Mouse (Mus musculus): Measurements from ENCODE around the gene Txn1. TPM values are rescaled to one million over a fixed set of nuclear protein-coding genes. Genes with fewer than 3 reads are reported as not detected.

Txn1 gene
- polyA plus RNA-seq, 1 experiment from 2014 or later: 478 TPM

DNA sequence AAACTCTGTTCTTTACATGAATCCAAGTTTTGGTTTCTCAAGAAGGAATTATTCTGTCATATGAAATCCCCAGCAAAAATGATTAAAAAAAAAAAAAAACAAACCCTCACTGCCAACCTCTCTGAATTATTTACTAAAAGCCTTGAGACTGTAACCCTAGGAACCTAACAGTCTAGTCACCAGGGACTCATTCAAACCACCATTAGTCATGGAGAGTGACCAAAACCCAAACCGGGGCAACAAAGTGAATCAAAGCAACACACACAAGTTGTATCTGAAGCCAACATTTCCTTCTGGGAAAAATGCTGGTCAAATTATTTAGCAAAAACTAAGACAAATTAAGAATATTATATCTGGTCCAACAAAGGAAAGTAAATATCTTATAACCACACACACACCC lies 3.3 kb downstream of the Txn1 start:
- ATAC-seq (ENCODE audit: insufficient number of reproducible peaks, insufficient read depth, low FRiP score, low read depth): no peak

DNA sequence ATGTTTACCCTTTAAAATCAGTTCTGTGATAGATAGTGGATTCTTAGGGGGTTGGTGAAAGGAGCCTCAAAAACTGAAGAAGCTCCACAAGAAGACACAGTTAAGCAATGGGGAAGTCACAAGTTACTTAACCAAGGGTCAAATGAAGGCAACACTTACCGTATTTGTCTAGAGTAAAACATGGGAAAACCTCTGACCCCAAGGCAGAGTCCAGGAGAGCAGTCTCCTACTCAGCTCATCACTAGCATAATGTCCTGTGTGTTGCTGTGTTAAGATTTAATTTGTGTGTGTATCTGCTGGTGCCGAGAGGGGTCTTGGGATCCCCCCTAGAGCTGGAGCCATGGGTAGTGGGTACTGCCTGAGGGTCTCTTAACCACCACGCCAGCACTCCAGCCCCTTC lies 3.8 kb downstream of the Txn1 start:
- Histone ChIP-seq H3K9ac (replicated peaks; ENCODE audit: low read depth, low read length) (no peak overlapping the region), H3K27ac (ENCODE audit: low read length) (no peak overlapping the region), H3K4me1 (ENCODE audit: control insufficient read depth, insufficient read depth, low read length) (peaks cover 19% of the 10 kb centered on the region; the same call in 1 of the 2 replicates), H3K36me3 (ENCODE audit: control insufficient read depth, insufficient read depth, low read length) (peaks cover 48% of the 10 kb centered on the region), H3K4me2 (replicated peaks; ENCODE audit: low read depth, low read length) (no peak overlapping the region), H3K4me3 (ENCODE audit: low read depth, low read length) (no peak overlapping the region), H3K9me3 (ENCODE audit: control insufficient read depth, low read depth, low read length) (no peaks in the 10 kb centered on the region), H3K27me3 (ENCODE audit: control insufficient read depth, insufficient read depth, low read length) (no peaks in the 10 kb centered on the region)
- ATAC-seq (ENCODE audit: insufficient number of reproducible peaks, insufficient read depth, low FRiP score, low read depth): no peak
- 86% methylated on average over 3 of the region's 3 CpGs for WGBS

More for the DNA sequence above, 3.3 kb downstream of the Txn1 start:
- Histone ChIP-seq H3K9ac (replicated peaks; ENCODE audit: low read depth, low read length) (no peak overlapping the region), H3K4me1 (ENCODE audit: control insufficient read depth, insufficient read depth, low read length) (peaks cover 20% of the 10 kb centered on the region; the same call in 1 of the 2 replicates), H3K27ac (ENCODE audit: low read length) (no peak overlapping the region), H3K9me3 (ENCODE audit: control insufficient read depth, low read depth, low read length) (no peaks in the 10 kb centered on the region), H3K27me3 (ENCODE audit: control insufficient read depth, insufficient read depth, low read length) (no peaks in the 10 kb centered on the region), H3K4me3 (ENCODE audit: low read depth, low read length) (no peak overlapping the region), H3K4me2 (replicated peaks; ENCODE audit: low read depth, low read length) (no peak overlapping the region), H3K36me3 (ENCODE audit: control insufficient read depth, insufficient read depth, low read length) (peaks cover 43% of the 10 kb centered on the region)
- 89% methylated on average over 1 of the region's 1 CpGs for WGBS

DNA sequence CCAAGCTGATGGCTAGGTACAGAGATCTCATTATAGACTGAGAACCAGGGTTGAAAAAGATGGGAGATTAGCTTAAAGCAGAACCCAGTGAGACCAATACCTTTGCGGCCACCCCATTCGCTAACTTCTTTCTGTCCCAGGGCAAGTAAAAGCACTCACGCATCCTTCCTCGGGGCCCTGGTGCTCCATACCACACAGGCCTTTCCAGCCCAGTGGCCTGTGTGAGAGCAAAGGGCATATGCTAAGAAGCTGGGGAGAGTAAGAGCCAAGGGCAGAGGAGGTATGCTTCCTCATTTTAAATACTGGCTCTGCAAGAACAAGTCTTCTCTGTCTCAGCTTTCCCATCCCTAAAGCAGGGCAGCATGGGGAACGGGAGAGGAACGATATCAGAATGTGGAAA lies 6.3 kb downstream of the Txn1 start:
- Histone ChIP-seq H3K9ac (replicated peaks; ENCODE audit: low read depth, low read length) (no peak overlapping the region), H3K27ac (ENCODE audit: low read length) (no peak overlapping the region), H3K36me3 (ENCODE audit: control insufficient read depth, insufficient read depth, low read length) (peaks cover 56% of the 10 kb centered on the region), H3K27me3 (ENCODE audit: control insufficient read depth, insufficient read depth, low read length) (no peaks in the 10 kb centered on the region), H3K9me3 (ENCODE audit: control insufficient read depth, low read depth, low read length) (no peaks in the 10 kb centered on the region), H3K4me3 (ENCODE audit: low read depth, low read length) (no peak overlapping the region), H3K4me1 (ENCODE audit: control insufficient read depth, insufficient read depth, low read length) (peaks cover 16% of the 10 kb centered on the region; the same call in 1 of the 2 replicates), H3K4me2 (replicated peaks; ENCODE audit: low read depth, low read length) (no peak overlapping the region)
- 94% methylated on average over 6 of the region's 6 CpGs for WGBS
- ATAC-seq (ENCODE audit: insufficient number of reproducible peaks, insufficient read depth, low FRiP score, low read depth): no peak

DNA sequence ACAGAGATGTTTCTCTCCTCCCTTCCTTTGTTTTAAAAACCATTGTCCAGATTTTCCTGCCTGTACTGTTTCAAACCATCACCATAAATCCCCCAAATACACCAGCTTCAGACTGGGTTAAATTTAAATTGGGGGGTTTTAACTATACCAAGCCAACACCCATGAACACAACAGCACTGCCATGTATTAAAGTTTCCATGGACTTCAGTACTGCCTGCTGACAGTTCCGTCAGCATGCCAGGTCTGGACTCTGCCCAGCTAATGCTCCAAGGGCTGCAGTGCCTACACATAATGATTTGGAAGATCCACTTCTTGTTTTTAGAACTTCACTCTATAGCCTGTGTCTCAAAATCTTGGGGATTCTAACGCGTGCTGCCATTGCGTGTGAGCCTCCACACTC lies 8.7 kb downstream of the Txn1 start:
- no peak overlapping the region for H3K27ac ChIP-seq (ENCODE audit: low read length)
- H3K4me1 ChIP-seq (ENCODE audit: control insufficient read depth, insufficient read depth, low read length): 0 out of 2 replicates have a peak, but pooled peaks cover 3% of the 10 kb centered on the region
- no peak overlapping the region for H3K4me3 ChIP-seq (ENCODE audit: low read depth, low read length)
- H3K4me2 ChIP-seq (replicated peaks; ENCODE audit: low read depth, low read length): no peak overlapping the region
- no peak for ATAC-seq (ENCODE audit: insufficient number of reproducible peaks, insufficient read depth, low FRiP score, low read depth)
- H3K9me3 ChIP-seq (ENCODE audit: control insufficient read depth, low read depth, low read length): no peaks in the 10 kb centered on the region
- peaks cover 66% of the 10 kb centered on the region for H3K36me3 ChIP-seq (ENCODE audit: control insufficient read depth, insufficient read depth, low read length)
- H3K9ac ChIP-seq (replicated peaks; ENCODE audit: low read depth, low read length): no peak overlapping the region
- WGBS: 93% methylated on average over 4 of the region's 4 CpGs
- H3K27me3 ChIP-seq (ENCODE audit: control insufficient read depth, insufficient read depth, low read length): no peaks in the 10 kb centered on the region

DNA sequence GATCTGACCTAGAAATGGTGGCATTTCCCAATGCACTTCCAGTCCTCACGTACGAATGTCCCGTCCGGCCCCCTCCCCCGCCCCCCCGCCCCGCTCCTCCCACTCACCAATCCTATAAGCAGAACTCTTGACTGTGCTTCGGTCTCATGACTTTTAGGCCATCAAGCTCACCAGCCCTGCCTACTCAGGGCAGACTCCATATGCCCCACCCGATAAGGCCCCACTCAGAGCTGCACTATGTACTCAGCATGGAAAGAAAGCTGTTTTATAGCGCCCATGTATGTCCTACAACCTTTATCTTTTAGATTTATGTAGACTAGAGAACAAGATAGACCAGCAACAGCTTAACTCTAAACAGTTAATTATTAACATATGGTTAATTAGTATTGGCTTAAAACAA lies 9.2 kb downstream of the Txn1 start:
- H3K9ac ChIP-seq (replicated peaks; ENCODE audit: low read depth, low read length): no peak overlapping the region
- H3K27ac ChIP-seq (ENCODE audit: low read length): no peak overlapping the region
- WGBS: 71% methylated on average over 10 of the region's 10 CpGs
- H3K4me3 ChIP-seq (ENCODE audit: low read depth, low read length): no peak overlapping the region
- no peak overlapping the region for H3K4me2 ChIP-seq (replicated peaks; ENCODE audit: low read depth, low read length)
- H3K27me3 ChIP-seq (ENCODE audit: control insufficient read depth, insufficient read depth, low read length): no peaks in the 10 kb centered on the region
- no peak for ATAC-seq (ENCODE audit: insufficient number of reproducible peaks, insufficient read depth, low FRiP score, low read depth)
- H3K36me3 ChIP-seq (ENCODE audit: control insufficient read depth, insufficient read depth, low read length): peaks cover 64% of the 10 kb centered on the region
- H3K9me3 ChIP-seq (ENCODE audit: control insufficient read depth, low read depth, low read length): no peaks in the 10 kb centered on the region
- 0 out of 2 replicates have a peak, but pooled peaks cover 3% of the 10 kb centered on the region for H3K4me1 ChIP-seq (ENCODE audit: control insufficient read depth, insufficient read depth, low read length)

DNA sequence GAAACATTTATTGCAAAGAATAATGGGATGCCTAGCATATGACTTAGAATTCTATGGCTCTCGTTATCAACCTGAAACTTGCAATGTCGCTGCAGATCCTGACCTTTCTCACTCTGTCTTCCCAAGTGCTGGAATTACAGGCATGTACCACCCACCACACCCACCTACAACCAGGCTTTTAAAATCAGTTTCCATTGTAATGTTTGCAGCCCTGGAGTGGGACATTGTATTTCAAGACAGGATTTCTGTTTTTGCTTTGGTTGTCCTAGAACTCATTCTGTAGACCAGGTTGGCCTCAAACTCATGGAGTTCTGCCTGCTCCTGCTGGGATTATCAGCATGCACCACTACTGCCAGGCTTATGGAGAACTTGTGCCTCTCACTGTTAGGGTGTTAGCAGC lies 13.3 kb downstream of the Txn1 start:
- peaks cover 24% of the 10 kb centered on the region for H3K36me3 ChIP-seq (ENCODE audit: control insufficient read depth, insufficient read depth, low read length)

DNA sequence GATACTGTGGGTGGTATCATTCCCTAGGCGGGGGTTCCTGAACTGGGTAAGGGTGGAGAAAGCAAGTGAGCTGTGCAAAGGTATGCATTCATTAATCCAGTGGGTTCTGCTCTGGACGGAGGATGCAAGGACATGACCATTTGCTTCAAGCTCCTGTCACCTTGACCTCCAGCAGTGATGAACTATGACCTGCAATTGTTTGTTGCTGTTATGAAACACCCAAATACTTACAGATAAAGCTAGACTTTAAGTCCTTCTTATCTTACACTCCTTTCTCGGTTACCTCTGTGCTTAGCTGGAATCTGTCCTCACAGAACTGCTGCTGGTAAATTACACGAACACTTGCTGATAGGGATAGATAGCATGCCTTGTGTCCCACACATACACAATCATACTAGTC lies 15.6 kb downstream of the Txn1 start:
- 72% methylated on average over 4 of the region's 4 CpGs for WGBS
- no peak for ATAC-seq (ENCODE audit: insufficient number of reproducible peaks, insufficient read depth, low FRiP score, low read depth)
- H3K36me3 ChIP-seq (ENCODE audit: control insufficient read depth, insufficient read depth, low read length): peaks cover 18% of the 10 kb centered on the region; the same call in 1 of the 2 replicates
- no peak overlapping the region for H3K27ac ChIP-seq (ENCODE audit: low read length)
- no peak overlapping the region for H3K4me2 ChIP-seq (replicated peaks; ENCODE audit: low read depth, low read length)
- H3K9me3 ChIP-seq (ENCODE audit: control insufficient read depth, low read depth, low read length): no peaks in the 10 kb centered on the region
- no peaks in the 10 kb centered on the region for H3K27me3 ChIP-seq (ENCODE audit: control insufficient read depth, insufficient read depth, low read length)
- H3K9ac ChIP-seq (replicated peaks; ENCODE audit: low read depth, low read length): no peak overlapping the region
- no peaks in the 10 kb centered on the region for H3K4me1 ChIP-seq (ENCODE audit: control insufficient read depth, insufficient read depth, low read length)
- H3K4me3 ChIP-seq (ENCODE audit: low read depth, low read length): no peak overlapping the region

More for the DNA sequence above, 13.3 kb downstream of the Txn1 start:
- ATAC-seq (ENCODE audit: insufficient number of reproducible peaks, insufficient read depth, low FRiP score, low read depth): no peak
- no peak overlapping the region for H3K27ac ChIP-seq (ENCODE audit: low read length)
- no peaks in the 10 kb centered on the region for H3K27me3 ChIP-seq (ENCODE audit: control insufficient read depth, insufficient read depth, low read length)
- H3K9ac ChIP-seq (replicated peaks; ENCODE audit: low read depth, low read length): no peak overlapping the region
- H3K4me2 ChIP-seq (replicated peaks; ENCODE audit: low read depth, low read length): no peak overlapping the region
- no peak overlapping the region for H3K4me3 ChIP-seq (ENCODE audit: low read depth, low read length)
- no peaks in the 10 kb centered on the region for H3K9me3 ChIP-seq (ENCODE audit: control insufficient read depth, low read depth, low read length)
- WGBS: 89% methylated on average over 2 of the region's 2 CpGs
- 0 out of 2 replicates have a peak, but pooled peaks cover 3% of the 10 kb centered on the region for H3K4me1 ChIP-seq (ENCODE audit: control insufficient read depth, insufficient read depth, low read length)

DNA sequence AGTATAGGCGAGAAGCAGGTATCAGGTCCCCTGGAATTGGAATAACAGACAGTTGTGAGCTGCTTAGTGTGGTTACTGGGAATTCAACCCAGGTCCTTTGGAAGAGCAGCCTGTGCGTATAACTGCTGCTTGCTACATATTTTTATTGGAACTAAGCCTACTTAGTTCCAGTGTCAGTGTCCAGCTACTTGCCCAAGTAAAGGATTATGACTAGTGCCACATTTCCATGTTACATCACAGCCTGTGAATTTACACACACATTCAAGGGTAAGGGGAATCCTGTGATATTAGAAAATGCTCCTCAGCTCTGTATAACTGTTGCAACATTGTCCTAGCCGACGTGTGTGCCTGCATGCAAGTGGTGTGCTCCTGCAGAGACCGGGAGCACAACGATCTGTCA lies 18.9 kb downstream of the Txn1 start:
- no peak for ATAC-seq (ENCODE audit: insufficient number of reproducible peaks, insufficient read depth, low FRiP score, low read depth)
- no peak overlapping the region for H3K9ac ChIP-seq (replicated peaks; ENCODE audit: low read depth, low read length)
- H3K9me3 ChIP-seq (ENCODE audit: control insufficient read depth, low read depth, low read length): no peaks in the 10 kb centered on the region
- WGBS: 81% methylated on average over 6 of the region's 6 CpGs
- no peak overlapping the region for H3K4me3 ChIP-seq (ENCODE audit: low read depth, low read length)
- H3K27ac ChIP-seq (ENCODE audit: low read length): no peak overlapping the region
- H3K27me3 ChIP-seq (ENCODE audit: control insufficient read depth, insufficient read depth, low read length): no peaks in the 10 kb centered on the region
- no peaks in the 10 kb centered on the region for H3K4me1 ChIP-seq (ENCODE audit: control insufficient read depth, insufficient read depth, low read length)
- no peaks in the 10 kb centered on the region for H3K36me3 ChIP-seq (ENCODE audit: control insufficient read depth, insufficient read depth, low read length)
- no peak overlapping the region for H3K4me2 ChIP-seq (replicated peaks; ENCODE audit: low read depth, low read length)

DNA sequence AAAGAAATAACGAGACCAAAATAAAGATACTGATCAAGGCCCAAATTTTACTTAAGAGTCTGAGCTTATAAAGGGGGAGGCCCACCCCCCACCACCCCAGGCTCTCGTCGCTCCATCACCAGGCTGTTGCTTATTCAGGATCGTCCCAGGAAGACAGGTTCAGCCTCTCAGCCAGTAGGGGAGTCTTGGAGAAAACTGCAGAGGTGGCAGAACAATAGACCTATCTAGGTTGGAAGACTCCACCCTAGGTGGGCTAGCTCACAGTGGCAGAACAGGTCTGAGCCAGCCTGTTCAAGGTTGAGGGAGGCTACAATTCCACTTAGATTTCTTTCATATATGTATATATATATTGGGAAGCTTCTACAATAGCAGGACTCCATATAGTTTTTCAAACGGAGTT lies 22.0 kb downstream of the Txn1 start:
- no peak overlapping the region for H3K27ac ChIP-seq (ENCODE audit: low read length)
- WGBS: 77% methylated on average over 5 of the region's 5 CpGs
- H3K36me3 ChIP-seq (ENCODE audit: control insufficient read depth, insufficient read depth, low read length): no peaks in the 10 kb centered on the region
- no peaks in the 10 kb centered on the region for H3K27me3 ChIP-seq (ENCODE audit: control insufficient read depth, insufficient read depth, low read length)
- no peak overlapping the region for H3K4me2 ChIP-seq (replicated peaks; ENCODE audit: low read depth, low read length)
- no peak overlapping the region for H3K4me3 ChIP-seq (ENCODE audit: low read depth, low read length)
- H3K9me3 ChIP-seq (ENCODE audit: control insufficient read depth, low read depth, low read length): no peaks in the 10 kb centered on the region
- H3K9ac ChIP-seq (replicated peaks; ENCODE audit: low read depth, low read length): no peak overlapping the region
- H3K4me1 ChIP-seq (ENCODE audit: control insufficient read depth, insufficient read depth, low read length): no peaks in the 10 kb centered on the region
- ATAC-seq (ENCODE audit: insufficient number of reproducible peaks, insufficient read depth, low FRiP score, low read depth): no peak
